Mouse (Mus musculus) embryonic fibroblast, embryonic 13.5 days (primary cell): ENCODE data around the gene Arhgef7. TPM values are rescaled to one million over a fixed set of nuclear protein-coding genes. Genes with fewer than 3 reads are reported as not detected.

ENCODE experiments used
- H3K27ac ChIP-seq: 2 replicates; pipeline ENCODE4 v1.5.1; 2012; ENCODE audit warnings: low read length, control low read depth, inconsistent platforms; ENCODE audit not compliant: insufficient read depth
- H3K4me1 ChIP-seq: 2 replicates; pipeline ENCODE4 v1.6.1; 2011; ENCODE audit warnings: low read length; ENCODE audit not compliant: control insufficient read depth, insufficient read depth
- H3K4me3 ChIP-seq: 2 replicates; pipeline ENCODE4 v1.5.1; 2011; ENCODE audit warnings: mild to moderate bottlenecking, control low read depth, low read length; ENCODE audit not compliant: insufficient read depth
- CTCF ChIP-seq: IDR thresholded peaks from 2 replicates; pipeline ENCODE4 v1.5.1; 2011; ENCODE audit warnings: mild to moderate bottlenecking, control low read depth, low read length, moderate library complexity, borderline replicate concordance; ENCODE audit not compliant: insufficient read depth
- POLR2A ChIP-seq: IDR thresholded peaks from 2 replicates; pipeline ENCODE4 v1.6.1; 2011; ENCODE audit warnings: low read depth, mild to moderate bottlenecking, control low read depth, low read length, moderate library complexity
- polyA plus RNA-seq: library from polyadenylated mRNA; stranded (reverse); fragments of >200 nt; gene quantifications from 2 replicates; pipeline ENCODE4 v1.2.4, GENCODE M21; 2011; ENCODE audit warnings: low read depth; ENCODE audit not compliant: missing spikeins, insufficient read length

Arhgef7 gene
- polyA plus RNA-seq, 1 experiment: 40.8 TPM

GRCm38 (mm10) chr8:11827312-11827711 is 99.8 kb downstream of the Arhgef7 start:
- Histone ChIP-seq H3K4me1 (no peaks in the 10 kb centered on the region), H3K4me3 (no peak overlapping the region), H3K27ac (no peak overlapping the region)
- TF ChIP-seq CTCF: no peak
- TF ChIP-seq POLR2A: no peak

DNA sequence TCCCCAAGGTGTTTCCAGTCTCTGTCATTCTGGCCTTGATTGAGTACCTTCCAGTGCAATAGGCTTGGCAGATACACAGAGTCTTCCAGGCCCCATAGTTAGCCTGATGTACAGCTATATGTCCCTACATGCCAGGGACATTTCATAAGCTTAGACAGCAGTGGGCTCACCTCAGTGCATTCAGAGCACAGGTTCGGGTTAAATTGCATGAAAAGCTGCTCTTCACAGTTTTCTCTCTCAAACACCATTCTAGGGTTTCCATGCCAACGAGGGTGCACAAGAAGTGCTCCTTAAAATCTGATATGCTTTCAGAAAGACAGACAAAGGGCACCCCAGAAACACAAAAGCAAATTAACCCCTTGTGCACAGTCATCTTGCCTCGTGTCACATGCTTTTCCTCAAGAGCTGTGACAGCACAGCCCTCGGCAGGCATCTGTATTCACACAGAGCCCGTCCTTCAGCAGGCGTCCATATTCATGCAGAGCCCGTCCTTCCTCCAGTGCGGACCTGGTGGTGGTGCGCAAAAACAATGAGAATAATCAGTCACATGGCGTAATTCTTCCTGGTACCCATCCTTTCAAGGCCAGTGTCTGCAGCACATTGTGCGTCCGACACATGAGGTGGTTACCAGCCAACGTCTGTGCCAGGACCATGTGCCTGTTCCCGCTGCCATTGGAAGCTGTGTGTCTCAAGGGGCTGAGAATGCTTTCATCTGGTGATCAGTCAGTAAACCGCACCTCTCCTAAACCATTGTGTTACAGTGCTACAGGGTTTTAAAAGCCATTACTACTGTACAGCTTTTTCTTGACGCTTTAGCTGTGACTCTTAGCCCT is 102.9 kb downstream of the Arhgef7 start:
- Histone ChIP-seq H3K27ac (no peak overlapping the region), H3K4me1 (no peaks in the 10 kb centered on the region), H3K4me3 (no peak overlapping the region)
- TF ChIP-seq POLR2A: no peak
- TF ChIP-seq CTCF: no peak

GRCm38 (mm10) chr8:11831174-11831573 is 103.7 kb downstream of the Arhgef7 start:
- Histone ChIP-seq H3K4me3 (no peak overlapping the region), H3K4me1 (no peaks in the 10 kb centered on the region), H3K27ac (no peak overlapping the region)
- no peak for TF ChIP-seq CTCF
- TF ChIP-seq POLR2A: no peak

GRCm38 (mm10) chr8:11831939-11832338 is 104.4 kb downstream of the Arhgef7 start:
- TF ChIP-seq CTCF (no peak), POLR2A (no peak)
- Histone ChIP-seq H3K27ac (no peak overlapping the region), H3K4me1 (no peaks in the 10 kb centered on the region), H3K4me3 (no peak overlapping the region)

- H3K4me1 ChIP-seq: no peaks in the 10 kb centered on the region
- no peak overlapping the region for H3K4me3 ChIP-seq
- H3K27ac ChIP-seq: no peak overlapping the region
- TF ChIP-seq POLR2A: no peak
Observed at GRCm38 (mm10) chr8:11833157-11833556, 105.6 kb downstream of the Arhgef7 start.

DNA sequence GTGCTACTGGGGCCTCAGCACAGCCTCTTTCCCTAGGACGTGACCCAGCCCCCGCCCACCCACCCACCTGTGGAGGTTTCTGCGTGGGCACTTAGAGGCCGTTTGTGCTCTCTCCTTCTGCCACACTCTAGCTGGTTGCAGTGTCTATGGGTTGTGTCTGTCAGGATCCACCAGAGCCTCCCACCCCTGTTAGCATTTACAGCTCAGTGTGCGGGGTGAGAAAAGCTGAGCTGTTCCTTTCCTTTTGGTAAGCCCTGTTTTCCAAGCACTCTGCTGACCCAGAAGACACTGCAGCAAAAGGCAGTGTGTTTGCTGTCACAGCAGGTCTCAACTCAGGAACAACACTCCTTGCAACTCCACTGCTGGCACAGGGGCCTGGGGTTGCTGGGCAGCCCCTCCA is 106.7 kb downstream of the Arhgef7 start:
- TF ChIP-seq POLR2A (no peak), CTCF (no peak)
- H3K4me1 ChIP-seq: no peaks in the 10 kb centered on the region

GRCm38 (mm10) chr8:11834691-11835090 is 107.2 kb downstream of the Arhgef7 start:
- H3K4me3 ChIP-seq: no peak overlapping the region
- no peaks in the 10 kb centered on the region for H3K4me1 ChIP-seq
- TF ChIP-seq POLR2A (no peak), CTCF (no peak)
- no peak overlapping the region for H3K27ac ChIP-seq

More for the DNA sequence above, 106.7 kb downstream of the Arhgef7 start:
- no peak overlapping the region for H3K27ac ChIP-seq
- no peak overlapping the region for H3K4me3 ChIP-seq

DNA sequence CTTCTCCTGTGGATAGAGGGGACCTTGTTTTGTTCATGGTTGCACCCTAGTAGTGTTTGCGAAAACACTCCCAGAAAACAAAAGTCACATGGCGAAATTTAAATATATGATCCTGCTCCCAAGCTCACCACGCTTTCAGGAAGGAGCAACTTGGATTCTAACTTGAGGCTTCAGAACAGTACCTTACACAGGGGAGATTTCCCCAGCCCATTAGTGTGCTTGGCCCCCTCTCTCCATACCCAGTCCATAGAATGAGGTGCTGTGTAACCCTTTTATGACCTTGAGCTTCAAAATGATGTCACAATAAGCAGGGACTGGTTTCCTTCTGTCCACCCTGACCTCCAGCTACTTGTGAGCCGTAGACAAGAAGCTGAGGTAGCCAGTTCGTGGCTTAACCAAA is 112.7 kb downstream of the Arhgef7 start, which contains the start of gene Tex29:
TSS of gene Tex29 (plus strand) at position 301 of the 400 bp plus-strand sequence.
- no peak within 1 kb of the TSS for H3K4me3 ChIP-seq
- H3K4me1 ChIP-seq: no peaks in the 10 kb centered on the region
- no peak within 1 kb of the TSS for H3K27ac ChIP-seq
- TF ChIP-seq CTCF (no peak), POLR2A (no peak)

DNA sequence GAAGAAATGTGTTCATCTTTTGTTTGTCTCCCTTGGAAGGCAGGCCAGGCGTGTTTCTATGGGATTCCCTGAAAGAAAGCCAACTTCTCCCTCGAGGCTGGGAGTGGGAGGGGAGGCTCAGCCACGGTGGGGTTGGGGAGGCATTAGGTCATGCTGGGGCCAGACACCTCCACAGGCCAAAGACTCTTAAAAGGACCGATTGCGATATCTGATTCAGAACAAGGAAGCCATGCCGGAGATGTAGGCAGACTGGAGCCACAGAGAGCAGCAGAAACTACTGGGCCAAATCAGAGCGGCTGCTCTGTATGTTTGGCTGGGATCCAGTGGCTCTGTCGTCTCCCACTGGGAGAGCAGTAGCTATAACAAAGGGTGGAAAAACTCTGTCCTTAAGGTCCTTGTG is 114.0 kb downstream of the Arhgef7 start:
- Histone ChIP-seq H3K4me3 (no peak overlapping the region), H3K27ac (no peak overlapping the region), H3K4me1 (no peaks in the 10 kb centered on the region)
- TF ChIP-seq CTCF (no peak), POLR2A (no peak)

GRCm38 (mm10) chr8:11842757-11843156 is 115.2 kb downstream of the Arhgef7 start:
- Histone ChIP-seq H3K27ac (no peak overlapping the region), H3K4me3 (no peak overlapping the region), H3K4me1 (no peaks in the 10 kb centered on the region)
- TF ChIP-seq POLR2A (no peak), CTCF (no peak)

DNA sequence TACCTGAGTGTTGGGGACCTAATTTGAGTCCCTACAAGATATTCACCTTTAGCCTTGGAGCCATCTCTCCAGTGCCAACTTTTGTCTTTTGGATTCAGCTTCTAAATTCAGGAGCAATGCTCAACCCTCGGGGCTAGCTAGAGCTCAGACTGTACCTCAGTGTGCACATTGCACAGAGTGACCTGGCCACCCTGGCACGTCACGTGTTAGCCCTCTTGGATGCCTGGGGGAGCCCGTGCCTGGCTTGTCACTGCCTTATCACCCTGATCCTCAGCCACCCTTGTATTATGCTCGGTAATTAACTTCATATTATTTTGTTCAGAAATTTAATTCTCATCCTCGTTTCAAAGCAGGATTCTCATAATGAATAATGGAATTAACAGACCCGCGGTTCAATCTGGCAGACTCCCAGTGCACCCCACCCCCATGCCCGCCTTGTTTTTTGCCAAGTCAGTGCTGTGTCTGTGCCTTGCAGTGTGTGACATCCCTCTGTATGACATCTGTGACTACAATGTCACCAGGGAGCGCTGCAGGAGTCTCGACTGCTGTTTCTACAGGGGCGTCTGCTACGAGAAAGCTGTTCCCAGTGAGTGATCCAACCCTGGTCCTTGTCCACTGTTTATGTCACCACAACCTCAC is 116.3 kb downstream of the Arhgef7 start:
- H3K27ac ChIP-seq: no peak overlapping the region
- H3K4me1 ChIP-seq: no peaks in the 10 kb centered on the region
- H3K4me3 ChIP-seq: no peak overlapping the region
- TF ChIP-seq CTCF: no peak
- no peak for TF ChIP-seq POLR2A
